Mouse (Mus musculus): ENCODE measurements around the gene Klhl29. TPM values are rescaled to one million over a fixed set of nuclear protein-coding genes. Genes with fewer than 3 reads are reported as not detected.
A peak's percentile ranks its signal among the peaks of the same experiment; 100 is the strongest.
"Not testable (repeated sequence)": the region's sequence is repeated elsewhere in the genome, so short reads cannot be mapped to it uniquely, and the experiment has no call there.

Klhl29 gene
- polyA plus RNA-seq, 1 experiment from 2014 or later, result 0.35 TPM

- WGBS, result 89% methylated on average over 3 of the region's 3 CpGs
- no peak overlapping the region for H3K4me3 ChIP-seq (ENCODE audit: low read length)
- H3K36me3 ChIP-seq (ENCODE audit: control insufficient read depth, insufficient read depth, low read length), result no peaks in the 10 kb centered on the region
- no peak for ATAC-seq (ENCODE audit: low read depth)
- H3K27me3 ChIP-seq (ENCODE audit: control insufficient read depth, insufficient read depth, low read depth, low read length), result no peaks in the 10 kb centered on the region; the same call in 1 of the 2 replicates
- H3K4me2 ChIP-seq (ENCODE audit: low read depth, low read length), result no peak overlapping the region
- no peaks in the 10 kb centered on the region for H3K9me3 ChIP-seq (ENCODE audit: control insufficient read depth, low read length)
- H3K4me1 ChIP-seq (replicated peaks; ENCODE audit: control insufficient read depth, insufficient read depth, low read length), result no peaks in the 10 kb centered on the region
- H3K27ac ChIP-seq (ENCODE audit: low read length), result no peak overlapping the region
- H3K9ac ChIP-seq (ENCODE audit: low read length), result no peak overlapping the region
Observed at GRCm38 (mm10) chr12:5364836-5365235, 10.6 kb downstream of the Klhl29 start.

DNA sequence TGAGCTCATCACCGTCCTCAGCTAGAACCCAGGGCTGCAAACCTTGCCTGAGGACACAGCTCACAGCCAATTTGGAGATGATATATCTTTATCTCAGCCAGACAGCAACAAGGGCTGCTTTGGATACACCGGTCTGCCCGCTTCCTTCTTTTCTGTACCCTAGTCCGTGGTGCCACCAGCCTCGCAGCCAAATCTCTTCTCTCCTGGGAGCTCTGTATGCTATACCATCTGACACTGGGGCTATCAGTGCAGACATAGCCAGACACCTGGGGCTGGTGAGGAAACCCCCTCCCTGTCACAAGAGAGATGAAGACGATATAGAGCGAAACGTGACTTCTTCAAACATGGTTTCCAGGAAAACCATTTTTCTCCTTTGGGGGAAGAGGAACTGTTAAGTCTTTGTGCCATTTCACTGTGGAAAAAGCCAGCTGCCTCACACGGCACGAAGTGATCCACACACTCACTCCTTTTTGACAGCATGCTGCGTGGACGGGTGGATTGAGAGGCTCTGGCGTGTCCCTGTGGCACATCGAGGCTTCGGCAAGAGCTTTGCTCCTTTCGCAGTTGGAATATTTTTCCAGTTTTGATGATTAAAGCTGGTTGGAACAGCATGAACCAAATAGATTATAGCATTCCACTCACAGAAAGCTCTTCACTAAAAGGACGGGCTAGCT lies 11.4 kb downstream of the Klhl29 start:
- Histone ChIP-seq H3K9ac (ENCODE audit: low read length) (no peak overlapping the region), H3K9me3 (ENCODE audit: control insufficient read depth, low read length) (no peaks in the 10 kb centered on the region), H3K4me1 (replicated peaks; ENCODE audit: control insufficient read depth, insufficient read depth, low read length) (no peaks in the 10 kb centered on the region), H3K4me2 (ENCODE audit: low read depth, low read length) (no peak overlapping the region), H3K27ac (ENCODE audit: low read length) (no peak overlapping the region), H3K27me3 (ENCODE audit: control insufficient read depth, insufficient read depth, low read depth, low read length) (no peaks in the 10 kb centered on the region; the same call in 1 of the 2 replicates), H3K36me3 (ENCODE audit: control insufficient read depth, insufficient read depth, low read length) (no peaks in the 10 kb centered on the region), H3K4me3 (ENCODE audit: low read length) (no peak overlapping the region)
- WGBS, result 84% methylated on average over 17 of the region's 17 CpGs
- no peak for ATAC-seq (ENCODE audit: low read depth)

DNA sequence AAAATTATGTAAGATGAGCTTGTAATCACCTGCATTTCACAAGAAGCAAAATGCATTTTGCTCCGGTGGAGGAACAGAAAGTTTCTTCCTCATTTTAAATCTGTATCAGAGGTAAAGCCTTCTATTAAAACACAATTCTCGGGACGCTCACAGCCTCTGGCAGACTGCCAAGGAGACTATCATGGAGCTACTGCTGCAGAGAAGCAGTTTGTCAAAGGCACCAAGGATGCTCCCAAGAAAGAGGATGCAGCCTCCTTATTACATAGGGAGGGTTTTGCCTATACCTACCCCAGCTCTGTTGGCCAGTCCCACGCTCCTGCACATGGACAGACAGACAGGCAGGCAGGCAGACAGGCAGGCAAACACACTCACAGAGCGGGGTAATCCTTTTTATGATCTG lies 16.4 kb downstream of the Klhl29 start:
- 22% methylated on average over 5 of the region's 5 CpGs for WGBS
- ATAC-seq (ENCODE audit: low read depth), result no peak
- H3K27me3 ChIP-seq (ENCODE audit: control insufficient read depth, insufficient read depth, low read depth, low read length), result no peaks in the 10 kb centered on the region; the same call in 1 of the 2 replicates
- H3K4me1 ChIP-seq (replicated peaks; ENCODE audit: control insufficient read depth, insufficient read depth, low read length), result no peaks in the 10 kb centered on the region
- H3K27ac ChIP-seq (ENCODE audit: low read length), result no peak overlapping the region
- no peak overlapping the region for H3K4me2 ChIP-seq (ENCODE audit: low read depth, low read length)
- H3K4me3 ChIP-seq (ENCODE audit: low read length), result no peak overlapping the region
- H3K9ac ChIP-seq (ENCODE audit: low read length), result no peak overlapping the region
- no peaks in the 10 kb centered on the region for H3K9me3 ChIP-seq (ENCODE audit: control insufficient read depth, low read length)
- H3K36me3 ChIP-seq (ENCODE audit: control insufficient read depth, insufficient read depth, low read length), result no peaks in the 10 kb centered on the region

DNA sequence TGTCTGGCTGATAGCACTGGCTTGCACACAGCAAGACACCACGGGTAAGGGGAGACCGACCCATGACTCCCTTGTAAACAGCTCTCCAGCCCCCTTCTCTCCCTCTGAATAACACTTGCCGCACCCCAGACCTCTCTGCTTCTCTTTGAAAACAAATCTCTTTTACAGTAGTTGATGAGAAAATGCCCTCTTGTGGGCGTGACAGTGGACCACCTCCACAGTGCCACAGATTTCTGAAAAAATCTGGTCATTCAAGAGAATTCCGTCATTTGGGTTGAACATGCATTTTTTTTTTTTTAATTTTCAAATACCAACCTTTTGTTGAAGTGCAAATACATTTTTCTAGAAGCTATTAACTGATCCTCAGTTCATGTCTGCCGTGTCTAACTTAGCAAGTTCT lies 17.0 kb downstream of the Klhl29 start:
- Histone ChIP-seq H3K4me1 (replicated peaks; ENCODE audit: control insufficient read depth, insufficient read depth, low read length) (no peaks in the 10 kb centered on the region), H3K27me3 (ENCODE audit: control insufficient read depth, insufficient read depth, low read depth, low read length) (no peaks in the 10 kb centered on the region; the same call in 1 of the 2 replicates), H3K36me3 (ENCODE audit: control insufficient read depth, insufficient read depth, low read length) (no peaks in the 10 kb centered on the region), H3K27ac (ENCODE audit: low read length) (no peak overlapping the region), H3K9me3 (ENCODE audit: control insufficient read depth, low read length) (no peaks in the 10 kb centered on the region), H3K4me3 (ENCODE audit: low read length) (no peak overlapping the region), H3K4me2 (ENCODE audit: low read depth, low read length) (no peak overlapping the region), H3K9ac (ENCODE audit: low read length) (no peak overlapping the region)
- 40% methylated on average over 6 of the region's 6 CpGs for WGBS
- no peak for ATAC-seq (ENCODE audit: low read depth)

GRCm38 (mm10) chr12:5353416-5353815 lies 22.1 kb downstream of the Klhl29 start:
- Histone ChIP-seq H3K9me3 (ENCODE audit: control insufficient read depth, low read length) (no peaks in the 10 kb centered on the region), H3K9ac (ENCODE audit: low read length) (no peak overlapping the region), H3K27me3 (ENCODE audit: control insufficient read depth, insufficient read depth, low read depth, low read length) (no peaks in the 10 kb centered on the region), H3K4me1 (replicated peaks; ENCODE audit: control insufficient read depth, insufficient read depth, low read length) (no peaks in the 10 kb centered on the region), H3K4me2 (ENCODE audit: low read depth, low read length) (no peak overlapping the region), H3K27ac (ENCODE audit: low read length) (no peak overlapping the region), H3K36me3 (ENCODE audit: control insufficient read depth, insufficient read depth, low read length) (no peaks in the 10 kb centered on the region), H3K4me3 (ENCODE audit: low read length) (no peak overlapping the region)
- no peak for ATAC-seq (ENCODE audit: low read depth)
- 84% methylated on average over 9 of the region's 9 CpGs for WGBS

GRCm38 (mm10) chr12:5352771-5353170 lies 22.7 kb downstream of the Klhl29 start:
- Histone ChIP-seq H3K9me3 (ENCODE audit: control insufficient read depth, low read length) (no peaks in the 10 kb centered on the region), H3K9ac (ENCODE audit: low read length) (no peak overlapping the region), H3K27ac (ENCODE audit: low read length) (no peak overlapping the region), H3K4me1 (replicated peaks; ENCODE audit: control insufficient read depth, insufficient read depth, low read length) (no peaks in the 10 kb centered on the region), H3K36me3 (ENCODE audit: control insufficient read depth, insufficient read depth, low read length) (no peaks in the 10 kb centered on the region), H3K4me3 (ENCODE audit: low read length) (no peak overlapping the region), H3K27me3 (ENCODE audit: control insufficient read depth, insufficient read depth, low read depth, low read length) (no peaks in the 10 kb centered on the region), H3K4me2 (ENCODE audit: low read depth, low read length) (no peak overlapping the region)
- 87% methylated on average over 8 of the region's 8 CpGs for WGBS
- ATAC-seq (ENCODE audit: low read depth), result no peak

DNA sequence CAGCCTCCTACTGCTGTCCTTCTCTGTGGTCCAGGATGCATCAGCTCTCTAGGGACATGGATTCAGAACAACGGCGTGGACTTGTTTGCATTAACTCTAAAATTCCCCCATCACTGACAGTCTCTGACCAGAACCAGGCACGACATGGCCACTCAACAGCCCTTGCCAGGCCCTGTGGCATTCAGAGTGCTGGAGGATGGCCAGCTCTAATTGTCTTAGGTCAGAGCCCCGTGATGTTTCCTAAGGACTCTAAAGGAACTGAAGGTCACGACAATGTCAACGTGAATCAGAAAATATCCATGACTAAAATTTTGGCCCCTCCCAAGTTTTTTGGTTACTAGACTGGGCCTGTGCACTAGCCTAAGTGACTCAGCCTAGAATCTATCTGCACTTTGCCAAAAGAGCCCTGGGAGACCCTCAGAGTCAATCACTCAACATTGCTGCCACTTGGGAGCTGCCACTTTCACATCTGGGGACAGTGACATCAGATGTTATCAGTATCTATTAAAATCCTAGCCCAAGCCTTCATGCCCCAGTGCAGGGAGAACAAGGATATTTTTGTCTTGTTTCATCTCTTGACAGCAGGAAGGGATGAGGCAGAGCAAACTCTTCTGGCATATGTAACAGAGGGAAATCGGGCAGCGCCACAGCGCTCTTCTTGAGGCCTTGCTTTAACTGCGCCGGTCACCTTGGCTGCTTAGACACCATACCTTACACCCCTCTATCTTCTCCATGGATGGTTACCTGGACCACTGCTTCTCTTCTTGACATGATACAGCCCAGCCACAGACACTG lies 24.8 kb downstream of the Klhl29 start:
- no peak for ATAC-seq (ENCODE audit: low read depth)
- Histone ChIP-seq H3K9me3 (ENCODE audit: control insufficient read depth, low read length) (no peaks in the 10 kb centered on the region), H3K4me2 (ENCODE audit: low read depth, low read length) (no peak overlapping the region), H3K27me3 (ENCODE audit: control insufficient read depth, insufficient read depth, low read depth, low read length) (no peaks in the 10 kb centered on the region), H3K9ac (ENCODE audit: low read length) (no peak overlapping the region), H3K36me3 (ENCODE audit: control insufficient read depth, insufficient read depth, low read length) (no peaks in the 10 kb centered on the region), H3K4me3 (ENCODE audit: low read length) (no peak overlapping the region), H3K27ac (ENCODE audit: low read length) (no peak overlapping the region), H3K4me1 (replicated peaks; ENCODE audit: control insufficient read depth, insufficient read depth, low read length) (no peaks in the 10 kb centered on the region)
- WGBS, result 82% methylated on average over 11 of the region's 11 CpGs

GRCm38 (mm10) chr12:5345088-5345487 lies 30.4 kb downstream of the Klhl29 start:
- Histone ChIP-seq H3K9ac (ENCODE audit: low read length) (no peak overlapping the region), H3K9me3 (ENCODE audit: control insufficient read depth, low read length) (no peaks in the 10 kb centered on the region), H3K4me3 (ENCODE audit: low read length) (no peak overlapping the region), H3K4me1 (replicated peaks; ENCODE audit: control insufficient read depth, insufficient read depth, low read length) (no peaks in the 10 kb centered on the region), H3K36me3 (ENCODE audit: control insufficient read depth, insufficient read depth, low read length) (no peaks in the 10 kb centered on the region), H3K4me2 (ENCODE audit: low read depth, low read length) (no peak overlapping the region), H3K27me3 (ENCODE audit: control insufficient read depth, insufficient read depth, low read depth, low read length) (no peaks in the 10 kb centered on the region), H3K27ac (ENCODE audit: low read length) (no peak overlapping the region)
- peak; percentile 80 for ATAC-seq (ENCODE audit: low read depth)
- 60% methylated on average over 6 of the region's 6 CpGs for WGBS

DNA sequence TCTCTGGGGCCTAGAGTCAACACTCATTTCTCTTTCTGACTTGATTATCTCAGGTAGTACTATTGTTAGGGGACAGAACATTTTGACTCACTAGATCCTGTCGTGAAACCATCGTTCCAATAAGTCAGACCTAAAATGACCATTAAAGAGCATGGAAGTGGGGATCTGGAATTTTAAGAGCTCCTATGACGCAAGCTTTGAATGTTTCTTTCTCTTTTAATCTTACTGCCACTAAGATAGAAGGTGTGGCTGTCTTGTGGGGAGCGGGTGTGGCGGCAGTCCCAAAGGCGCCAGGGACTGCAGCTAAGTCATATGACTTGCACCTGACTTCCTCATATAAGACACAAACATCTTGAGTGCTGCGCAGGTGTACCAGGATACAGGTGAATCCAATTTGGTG lies 31.0 kb downstream of the Klhl29 start:
- not testable (repeated sequence) for H3K4me2 ChIP-seq (ENCODE audit: low read depth, low read length); H3K4me3 ChIP-seq (ENCODE audit: low read length); H3K4me1 ChIP-seq (replicated peaks; ENCODE audit: control insufficient read depth, insufficient read depth, low read length); H3K27ac ChIP-seq (ENCODE audit: low read length); H3K9ac ChIP-seq (ENCODE audit: low read length); H3K36me3 ChIP-seq (ENCODE audit: control insufficient read depth, insufficient read depth, low read length); H3K27me3 ChIP-seq (ENCODE audit: control insufficient read depth, insufficient read depth, low read depth, low read length); H3K9me3 ChIP-seq (ENCODE audit: control insufficient read depth, low read length); ATAC-seq (ENCODE audit: low read depth)
- 84% methylated on average over 6 of the region's 7 CpGs for WGBS
